Mouse (Mus musculus) T-cell, adult 2 months (primary cell): Measurements from ENCODE around the gene AI597479.
A peak's percentile ranks its signal among the peaks of the same experiment; 100 is the strongest.

Experiments
- DNase-seq: peaks from one replicate; pipeline ENCODE4 v3.0.0; 2022; ENCODE audit warnings: low spot score

The AI597479 gene

GRCm38 (mm10) chr1:43162394-43162793 lies 63.9 kb downstream of the AI597479 start:
- no peak for DNase-seq

- no peak for DNase-seq
These were observed 64.6 kb downstream of the AI597479 start for GRCm38 (mm10) chr1:43163084-43163466.

- peak; percentile 56 for DNase-seq
These were observed 65.2 kb downstream of the AI597479 start for GRCm38 (mm10) chr1:43163467-43164418.

GRCm38 (mm10) chr1:43164582-43164981 lies 66.1 kb downstream of the AI597479 start:
- no peak for DNase-seq
